Mouse (Mus musculus): ENCODE results near the gene 4930524J08Rik. TPM values are rescaled to one million over a fixed set of nuclear protein-coding genes. Genes with fewer than 3 reads are reported as not detected.
A peak's percentile ranks its signal among the peaks of the same experiment; 100 is the strongest.

The 4930524J08Rik gene
- polyA plus RNA-seq, 1 experiment = 2.1 TPM

DNA sequence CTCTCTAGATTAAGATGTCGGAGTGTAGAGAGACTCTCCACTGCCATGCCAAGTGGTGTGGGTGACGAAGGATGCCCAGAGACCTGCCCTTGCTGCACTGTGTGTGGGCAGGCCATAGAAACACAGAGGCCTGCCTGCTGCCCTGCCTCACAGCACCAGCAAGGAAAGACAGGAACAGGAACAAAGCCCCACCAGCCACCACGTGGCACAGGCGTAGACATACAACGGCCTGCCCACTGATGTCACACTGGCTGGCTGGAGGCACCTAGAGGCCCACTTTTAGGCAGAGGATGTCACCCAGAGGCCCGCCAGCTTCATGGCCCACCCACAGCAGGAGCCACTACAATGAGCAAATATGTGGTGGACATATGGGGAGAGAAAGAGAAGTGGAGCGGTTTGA, 21.2 kb downstream of the 4930524J08Rik start:
- no peak for DNase-seq (ENCODE audit: low read depth, low spot score)
- 78% methylated on average over 7 of the region's 7 CpGs for WGBS

DNA sequence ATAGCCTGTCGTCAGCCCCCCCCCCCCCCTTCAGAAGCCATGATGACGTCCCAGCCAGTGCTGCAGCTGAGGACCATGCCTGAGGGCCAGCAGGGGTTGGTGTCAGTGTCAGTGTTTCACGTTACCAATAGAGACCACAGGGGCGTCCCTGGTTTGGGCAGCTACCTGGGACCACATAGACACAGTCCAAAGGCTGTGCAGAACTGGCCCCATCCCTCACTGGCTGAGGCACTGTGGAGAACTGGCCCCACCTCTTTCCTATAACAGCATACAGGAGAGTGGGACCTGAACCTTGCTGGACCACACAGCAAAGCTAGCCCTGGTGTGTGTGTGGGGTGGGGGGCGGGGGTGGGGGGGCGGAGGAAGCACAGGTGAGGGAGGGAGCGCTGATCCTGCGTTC, 21.6 kb downstream of the 4930524J08Rik start:
- DNase-seq (ENCODE audit: low read depth, low spot score) = no peak
- 75% methylated on average over 8 of the region's 8 CpGs for WGBS

DNA sequence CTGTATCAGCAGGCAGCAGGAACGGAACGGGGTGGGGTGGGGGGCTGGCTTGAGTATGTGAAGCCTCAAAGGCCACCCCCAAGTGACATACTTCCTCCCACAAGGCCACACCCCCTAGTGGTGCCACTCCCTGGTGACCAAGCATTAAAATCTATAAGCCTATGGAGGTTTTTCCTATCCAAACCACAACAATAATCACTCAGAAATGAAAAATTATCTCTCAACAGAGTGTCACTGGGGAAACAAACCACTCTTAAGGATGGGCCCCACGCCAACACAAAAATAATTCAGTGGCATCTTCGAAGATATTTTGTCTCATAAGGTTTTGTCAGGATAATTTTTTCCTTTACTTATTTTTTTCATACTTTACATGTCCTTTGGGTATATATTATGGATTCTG, 25.0 kb downstream of the 4930524J08Rik start:
- WGBS = 85% methylated on average over 4 of the region's 4 CpGs
- no peak for DNase-seq (ENCODE audit: low read depth, low spot score)

DNA sequence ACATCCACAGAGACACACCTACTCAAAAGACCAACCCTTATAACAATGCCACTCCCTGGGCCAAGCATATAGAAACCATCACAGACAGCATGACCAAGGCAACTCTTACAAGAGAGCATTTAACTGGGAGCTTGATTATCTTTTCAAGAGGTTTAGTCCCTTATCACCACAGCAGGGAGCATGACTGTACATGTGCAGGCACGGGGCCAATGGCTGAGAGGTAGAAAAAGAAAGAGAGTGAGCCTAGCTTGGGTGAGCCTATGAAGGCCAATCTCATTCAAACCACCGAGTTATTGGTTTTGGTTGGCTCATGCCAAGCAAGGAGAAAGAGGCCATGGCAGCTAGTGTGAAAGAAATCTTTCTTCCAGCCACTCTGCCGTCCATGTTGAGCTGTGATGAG, 26.6 kb downstream of the 4930524J08Rik start:
- WGBS = 36% methylated on average over 3 of the region's 3 CpGs
- DNase-seq (ENCODE audit: low read depth, low spot score) = peak; percentile 54

DNA sequence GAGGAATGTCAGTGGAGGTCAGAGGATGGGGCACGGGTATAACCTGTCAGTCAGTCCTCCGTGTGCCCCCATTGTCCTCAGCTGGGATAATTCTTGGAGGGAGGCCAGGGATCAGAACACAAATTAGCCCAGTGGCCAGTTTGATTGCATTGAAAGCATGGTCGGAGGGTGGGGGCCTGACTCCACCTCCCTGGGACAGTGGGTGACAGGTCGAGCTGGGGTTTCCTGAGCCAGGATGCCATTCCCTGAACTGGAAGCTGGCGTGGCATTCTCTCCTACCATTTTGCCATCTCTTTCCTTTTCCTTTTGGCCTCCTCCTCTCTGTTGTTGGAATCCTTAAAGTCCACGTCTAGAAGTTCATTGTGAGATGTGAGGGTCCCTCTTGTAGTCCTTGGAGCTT, 27.0 kb downstream of the 4930524J08Rik start:
- 26% methylated on average over 6 of the region's 6 CpGs for WGBS

DNA sequence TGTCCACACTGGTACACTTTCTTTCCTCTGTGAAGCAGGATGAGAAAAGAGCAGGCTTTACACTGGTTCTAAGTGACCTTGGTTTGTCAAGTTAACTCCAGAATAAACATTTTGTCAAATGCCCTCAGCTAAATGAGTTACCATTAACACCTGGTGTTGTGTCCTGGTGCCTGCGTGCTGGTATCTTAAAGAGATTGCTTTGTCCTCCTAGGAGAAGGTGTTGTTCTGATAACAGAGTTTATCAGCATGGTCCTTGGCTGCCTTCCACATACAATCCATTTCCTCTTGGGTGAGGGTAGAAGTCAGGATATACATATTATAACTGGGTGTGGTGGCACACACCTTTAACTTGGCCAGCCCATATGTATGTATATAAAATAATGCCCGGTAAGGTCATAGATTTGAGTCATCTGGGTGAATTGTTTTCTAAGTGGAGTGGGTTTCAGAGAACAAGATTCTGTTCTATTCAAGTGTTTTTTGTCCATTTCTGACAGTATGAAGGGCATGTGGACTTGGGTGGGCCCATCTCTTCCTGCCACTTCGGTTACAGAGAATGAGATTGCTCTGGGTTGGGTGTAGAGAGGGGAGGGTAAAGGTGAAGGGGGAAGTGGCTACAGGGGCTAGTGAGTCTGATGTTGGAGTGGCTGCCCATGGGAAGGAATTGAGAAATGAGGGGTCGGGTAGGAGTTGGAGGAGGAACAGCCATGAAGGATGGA, 27.6 kb downstream of the 4930524J08Rik start:
- DNase-seq (ENCODE audit: low read depth, low spot score) = peak; percentile 97
- 33% methylated on average over 4 of the region's 4 CpGs for WGBS

More for the DNA sequence above, 27.0 kb downstream of the 4930524J08Rik start:
- DNase-seq (ENCODE audit: low read depth, low spot score) = no peak

DNA sequence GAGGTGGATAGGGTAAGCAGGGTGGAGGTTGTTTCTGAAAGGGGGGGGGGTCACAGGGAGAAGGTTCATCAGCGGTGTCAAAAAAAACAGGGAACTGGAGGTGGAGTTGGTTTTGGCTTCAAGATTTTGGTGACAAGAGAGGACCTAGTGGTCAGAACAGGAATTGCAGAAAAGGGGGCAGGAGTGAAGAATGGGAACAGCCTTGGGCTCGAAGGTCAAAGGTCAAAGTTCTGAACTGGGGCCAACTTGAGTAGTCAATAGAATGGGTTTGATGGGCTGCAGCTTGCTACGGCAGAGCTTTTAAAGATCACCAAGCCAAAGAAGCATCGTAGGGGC, 28.1 kb downstream of the 4930524J08Rik start:
- 67% methylated on average over 4 of the region's 4 CpGs for WGBS
- DNase-seq (ENCODE audit: low read depth, low spot score) = no peak

DNA sequence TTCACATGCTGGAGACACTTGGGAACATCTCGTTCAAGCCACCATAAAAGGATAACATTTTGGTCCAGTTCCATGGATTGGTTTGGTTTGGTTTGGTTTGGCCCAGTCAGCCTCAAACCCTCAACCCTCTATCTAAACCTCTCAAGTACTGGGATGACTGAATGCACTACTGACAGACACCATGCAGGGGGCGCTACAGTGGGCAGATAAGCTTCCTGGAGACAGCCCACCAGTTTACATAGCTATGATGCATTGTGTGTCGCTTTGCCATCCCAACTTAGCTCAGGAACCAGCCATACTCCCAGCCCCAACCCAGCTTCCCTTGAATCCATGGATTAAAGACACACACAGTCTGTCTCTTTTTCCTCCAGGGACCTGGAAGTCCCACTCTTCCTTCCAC, 29.6 kb downstream of the 4930524J08Rik start:
- no peak for DNase-seq (ENCODE audit: low read depth, low spot score)
- WGBS = 65% methylated on average over 3 of the region's 3 CpGs

DNA sequence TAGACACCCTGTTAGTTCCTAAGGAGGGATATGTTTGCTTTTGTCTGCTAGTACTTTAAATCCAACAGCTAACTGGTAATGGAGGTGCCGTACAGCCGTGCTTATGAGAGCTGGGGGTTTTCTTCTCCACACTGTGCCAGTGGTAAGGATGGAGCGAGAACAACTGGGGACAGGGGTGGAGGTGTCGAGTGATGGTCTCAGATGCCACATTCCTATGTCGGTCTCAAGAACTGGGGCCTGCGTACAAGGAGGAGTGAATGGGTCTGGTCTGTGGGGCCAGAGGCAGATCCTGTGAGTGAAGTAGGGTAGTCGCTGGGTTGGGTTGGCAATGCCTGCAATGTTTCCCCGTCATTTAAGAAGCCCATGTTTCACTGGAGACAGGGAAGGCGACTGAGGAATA, 33.7 kb downstream of the 4930524J08Rik start:
- 94% methylated on average over 9 of the region's 9 CpGs for WGBS
- DNase-seq (ENCODE audit: low read depth, low spot score) = no peak

DNA sequence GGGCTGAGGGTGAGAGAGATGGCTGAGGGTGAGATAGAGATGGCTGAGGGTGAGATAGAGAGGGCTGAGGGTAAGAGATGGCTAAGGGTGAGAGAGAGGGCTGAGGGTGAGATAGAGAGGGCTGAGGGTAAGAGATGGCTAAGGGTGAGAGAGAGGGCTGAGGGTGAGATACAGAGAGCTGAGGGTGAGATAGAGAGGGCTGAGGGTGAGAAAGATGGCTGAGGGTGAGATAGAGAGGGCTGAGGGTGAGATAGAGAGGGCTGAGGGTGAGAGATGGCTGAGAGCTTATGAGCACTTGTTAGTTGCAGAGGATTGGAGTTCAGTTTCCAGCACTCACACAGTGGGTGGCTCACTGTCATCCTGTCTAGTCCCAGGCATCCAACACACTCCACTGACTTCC, 41.2 kb downstream of the 4930524J08Rik start:
- DNase-seq (ENCODE audit: low read depth, low spot score) = no peak

DNA sequence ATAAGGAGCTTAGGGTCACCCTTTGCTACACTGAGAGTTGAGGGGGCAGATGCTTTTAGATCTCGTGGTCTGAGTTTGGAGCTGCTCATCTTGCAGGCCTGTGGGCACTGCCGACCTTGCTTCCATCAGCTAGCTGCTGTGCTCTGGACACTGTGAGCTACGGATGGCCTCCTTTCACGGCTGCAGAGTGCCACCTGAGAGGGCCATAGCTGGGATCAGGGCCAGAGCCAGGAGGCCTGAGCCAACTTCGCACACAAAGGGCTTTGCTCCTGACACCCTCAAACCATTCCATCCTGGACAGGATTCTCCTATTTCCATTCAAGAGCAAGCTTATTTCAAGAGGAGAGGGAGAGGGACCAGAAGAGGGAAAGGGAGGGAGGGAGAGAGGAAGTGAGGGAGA, 45.5 kb downstream of the 4930524J08Rik start:
- no peak for DNase-seq (ENCODE audit: low read depth, low spot score)
- 83% methylated on average over 5 of the region's 5 CpGs for WGBS

DNA sequence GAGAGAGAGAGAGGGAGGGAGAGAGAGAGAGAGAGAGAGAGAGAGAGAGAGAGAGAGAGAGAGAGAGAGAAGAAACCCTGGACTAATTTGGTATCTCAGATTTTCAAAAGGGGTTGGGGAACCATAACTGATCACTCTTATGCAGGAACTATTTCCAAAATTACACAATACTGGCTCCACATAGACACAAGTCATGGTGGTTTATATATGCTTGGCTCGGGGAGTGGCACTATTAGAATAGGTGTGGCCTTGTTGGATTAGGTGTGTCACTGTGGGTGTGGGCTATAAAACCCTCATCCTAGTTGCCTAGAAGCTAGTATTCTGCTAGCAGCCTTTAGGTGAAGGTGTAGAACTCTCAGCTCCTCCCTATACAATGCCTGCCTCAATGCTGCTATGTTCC, 46.0 kb downstream of the 4930524J08Rik start:
- no peak for DNase-seq (ENCODE audit: low read depth, low spot score)
- WGBS = 22% methylated on average over 1 of the region's 1 CpGs

Other genes starting within 250 kb of the 4930524J08Rik start
- 5.1 and 16.7 TPM in 2 replicates for gene Rasgef1b, start 250.0 kb upstream of the 4930524J08Rik start, polyA plus RNA-seq (2012; rRNA removed)
- not detected in 2 replicates for gene Vamp9, start 72.8 kb upstream of the 4930524J08Rik start, polyA plus RNA-seq (2012; rRNA removed)
- gene Hnrnpd, start 123 bp upstream of the 4930524J08Rik start, polyA plus RNA-seq (2012; rRNA removed) = 14.8 and 18.6 TPM in 2 replicates
- 51.1 and 68.0 TPM in 2 replicates for gene Hnrnpdl, start 60.6 kb downstream of the 4930524J08Rik start, polyA plus RNA-seq (2012; rRNA removed)
- 36.2 and 36.6 TPM in 2 replicates for gene Enoph1, start 60.9 kb downstream of the 4930524J08Rik start, polyA plus RNA-seq (2012; rRNA removed)
- gene Tmem150c, start 180.7 kb downstream of the 4930524J08Rik start, polyA plus RNA-seq (2012; rRNA removed) = 0.18 and 0.30 TPM in 2 replicates